Mouse (Mus musculus) lung, embryonic 14.5 days (tissue): ENCODE data around the gene Cutc. TPM values are rescaled to one million over a fixed set of nuclear protein-coding genes. Genes with fewer than 3 reads are reported as not detected.

Experiments used
- ATAC-seq: fragments of 200-750 bp; cut with Nextera tagmentation; 2 replicates; pipeline ENCODE4 v1.8.0; 2017; ENCODE audit warnings: mild to moderate bottlenecking, moderate TSS enrichment, moderate library complexity; ENCODE audit not compliant: insufficient read depth
- DNase-seq: peaks from one replicate; pipeline ENCODE4 v3.0.0-alpha.2; 2015
- H3K27ac ChIP-seq: fragments of 300-500 bp; sonication (generic); 2 replicates; pipeline ENCODE4 v1.5.1; 2014; ENCODE audit warnings: low read depth, mild to moderate bottlenecking, moderate library complexity
- H3K27me3 ChIP-seq: fragments of 300-500 bp; sonication (generic); 2 replicates; pipeline ENCODE4 v1.6.1; 2014; ENCODE audit warnings: low read length, control low read depth; ENCODE audit not compliant: insufficient read depth
- H3K36me3 ChIP-seq: fragments of 300-500 bp; sonication (generic); 2 replicates; pipeline ENCODE4 v1.6.1; 2014; ENCODE audit warnings: control low read depth; ENCODE audit not compliant: insufficient read depth
- H3K4me1 ChIP-seq: fragments of 300-500 bp; sonication (generic); 2 replicates; pipeline ENCODE4 v1.6.1; 2014; ENCODE audit warnings: antibody characterized with exemption, control low read depth; ENCODE audit not compliant: insufficient read depth
- H3K4me2 ChIP-seq: fragments of 300-500 bp; sonication (generic); 2 replicates; pipeline ENCODE4 v1.6.1; 2014; ENCODE audit warnings: mild to moderate bottlenecking
- H3K4me3 ChIP-seq: fragments of 300-500 bp; sonication (generic); 2 replicates; pipeline ENCODE4 v1.5.1; 2014; ENCODE audit warnings: low read depth, low read length
- H3K9ac ChIP-seq: fragments of 300-500 bp; sonication (generic); 2 replicates; pipeline ENCODE4 v1.6.1; 2014
- H3K9me3 ChIP-seq: fragments of 300-500 bp; sonication (generic); 2 replicates; pipeline ENCODE4 v1.6.1; 2016; ENCODE audit warnings: low read depth, low read length, control low read depth
- CTCF ChIP-seq: IDR thresholded peaks from 2 replicates; pipeline ENCODE4 v1.5.1; 2016; ENCODE audit warnings: antibody characterized with exemption, low read depth
- WGBS: fragments of 180-500 bp; shearing (Covaris S2); extraction: QIAGEN DNeasy Blood & Tissue Kit; methylation state at CpG from one replicate; pipeline ENCODE4 v1.1.7; 2014; 5-methylcytosine and 5-hydroxymethylcytosine counted together
- polyA plus RNA-seq: library from polyadenylated mRNA; unstranded; fragments of >200 nt; fragmentation: Nextera tagmentation; extraction: Ambion mirVana; gene quantifications from 2 replicates; pipeline ENCODE4 v1.2.1, GENCODE M21; 2014

Cutc gene
- polyA plus RNA-seq, 1 experiment from 2014 or later = 11.6 TPM

- Histone ChIP-seq H3K27ac (no peak overlapping the region), H3K4me2 (no peak overlapping the region), H3K4me1 (no peaks in the 10 kb centered on the region), H3K4me3 (no peak overlapping the region), H3K9ac (no peak overlapping the region), H3K27me3 (no peaks in the 10 kb centered on the region), H3K9me3 (no peaks in the 10 kb centered on the region), H3K36me3 (no peaks in the 10 kb centered on the region)
- 40% methylated on average over 9 of the region's 9 CpGs for WGBS
- DNase-seq (no peak), ATAC-seq (no peak)
- no peak for TF ChIP-seq CTCF
Observed at GRCm38 (mm10) chr19:43767549-43768322, 14.9 kb downstream of the Cutc start.

DNA sequence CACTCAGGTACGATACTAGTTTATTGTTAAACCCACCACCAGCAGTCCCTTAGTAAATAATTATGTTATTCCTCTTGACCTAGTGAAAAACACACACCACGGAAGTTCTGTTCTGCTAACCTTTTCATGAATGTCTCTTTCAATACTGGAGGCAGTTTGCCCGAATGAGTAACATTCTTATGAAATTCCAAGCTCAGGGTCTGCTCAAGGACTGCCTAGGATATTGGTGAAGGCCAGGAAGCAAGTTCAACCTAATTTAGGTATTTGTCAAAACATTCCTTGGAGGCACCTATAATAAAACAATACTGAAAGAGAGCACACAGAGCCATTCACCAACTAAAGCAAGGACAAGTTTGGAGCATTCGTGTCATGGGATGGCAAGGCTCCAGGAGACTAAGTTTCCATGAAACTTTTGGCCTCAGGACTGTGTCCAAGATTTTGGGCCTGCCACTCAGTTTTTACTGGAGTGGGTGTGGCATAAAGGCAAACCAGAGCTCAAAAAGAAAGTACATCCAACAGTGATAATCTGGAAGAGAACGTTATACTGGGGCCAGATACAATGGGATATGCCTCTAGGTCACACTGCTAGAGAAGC lies 16.7 kb downstream of the Cutc start:
- no peaks in the 10 kb centered on the region for H3K36me3 ChIP-seq
- H3K9ac ChIP-seq = no peak overlapping the region
- H3K27me3 ChIP-seq = no peaks in the 10 kb centered on the region
- H3K4me2 ChIP-seq = no peak overlapping the region
- no peak for TF ChIP-seq CTCF
- H3K4me1 ChIP-seq = no peaks in the 10 kb centered on the region
- no peak overlapping the region for H3K27ac ChIP-seq
- DNase-seq (no peak), ATAC-seq (no peak)
- H3K9me3 ChIP-seq = no peaks in the 10 kb centered on the region
- no peak overlapping the region for H3K4me3 ChIP-seq
- 72% methylated on average over 5 of the region's 5 CpGs for WGBS

DNA sequence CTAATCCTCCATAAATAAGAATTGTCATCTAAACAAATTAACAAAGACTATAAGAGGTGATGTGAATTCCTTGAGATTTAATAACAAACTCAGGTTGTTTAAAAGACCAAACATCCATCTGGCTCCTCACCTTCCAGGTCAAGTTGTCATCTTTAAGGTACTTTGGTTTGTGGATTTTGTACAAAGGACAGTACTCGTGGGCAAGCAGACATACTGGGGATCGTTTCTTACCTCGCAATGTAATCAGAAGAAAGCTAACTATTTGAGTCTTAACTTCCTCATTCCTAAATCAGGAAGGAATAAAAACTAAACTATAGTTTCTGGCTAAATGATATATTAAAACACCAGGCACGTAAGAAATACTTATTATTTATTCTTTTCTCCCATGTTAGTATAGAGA lies 17.8 kb downstream of the Cutc start:
- ATAC-seq (no peak), DNase-seq (no peak)
- Histone ChIP-seq H3K4me3 (no peak overlapping the region), H3K4me2 (no peak overlapping the region), H3K9me3 (no peaks in the 10 kb centered on the region), H3K36me3 (no peaks in the 10 kb centered on the region), H3K27ac (no peak overlapping the region), H3K4me1 (no peaks in the 10 kb centered on the region), H3K9ac (no peak overlapping the region), H3K27me3 (no peaks in the 10 kb centered on the region)
- no peak for TF ChIP-seq CTCF
- 75% methylated on average over 4 of the region's 4 CpGs for WGBS

DNA sequence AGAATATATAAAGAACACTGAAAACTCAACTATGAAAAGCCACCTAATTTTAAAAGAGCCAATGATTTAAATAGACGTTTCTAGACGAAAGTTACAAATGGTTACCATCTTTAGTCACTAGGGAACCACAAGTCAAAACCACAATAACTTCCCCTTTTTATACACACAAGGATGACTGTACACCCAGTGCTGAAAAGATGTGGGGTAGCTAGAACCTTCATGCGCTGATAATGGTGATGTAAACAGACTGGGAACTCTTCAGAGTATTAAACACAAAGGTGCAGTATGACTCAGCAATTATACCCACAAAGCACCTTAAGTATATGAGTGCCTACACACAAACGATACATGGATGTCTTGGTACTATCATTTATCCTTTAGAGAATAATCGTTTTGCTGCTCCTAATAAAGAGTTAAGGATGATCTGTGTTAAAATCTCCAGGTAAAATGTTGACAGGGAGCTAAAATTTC lies 18.7 kb downstream of the Cutc start:
- Histone ChIP-seq H3K4me1 (no peaks in the 10 kb centered on the region), H3K27ac (no peak overlapping the region), H3K4me3 (no peak overlapping the region), H3K36me3 (no peaks in the 10 kb centered on the region), H3K27me3 (no peaks in the 10 kb centered on the region), H3K9me3 (no peaks in the 10 kb centered on the region), H3K9ac (no peak overlapping the region), H3K4me2 (no peak overlapping the region)
- 77% methylated on average over 5 of the region's 5 CpGs for WGBS
- DNase-seq (no peak), ATAC-seq (no peak)
- no peak for TF ChIP-seq CTCF

- TF ChIP-seq CTCF = no peak
- no peak overlapping the region for H3K9ac ChIP-seq
- H3K4me3 ChIP-seq = no peak overlapping the region
- no peaks in the 10 kb centered on the region for H3K27me3 ChIP-seq
- no peaks in the 10 kb centered on the region for H3K36me3 ChIP-seq
- no peaks in the 10 kb centered on the region for H3K9me3 ChIP-seq
- 65% methylated on average over 6 of the region's 6 CpGs for WGBS
- H3K4me2 ChIP-seq = no peak overlapping the region
- no peak overlapping the region for H3K27ac ChIP-seq
- H3K4me1 ChIP-seq = no peaks in the 10 kb centered on the region
- DNase-seq = no peak
- ATAC-seq = no peak
Observed at GRCm38 (mm10) chr19:43772311-43772710, 19.5 kb downstream of the Cutc start.

DNA sequence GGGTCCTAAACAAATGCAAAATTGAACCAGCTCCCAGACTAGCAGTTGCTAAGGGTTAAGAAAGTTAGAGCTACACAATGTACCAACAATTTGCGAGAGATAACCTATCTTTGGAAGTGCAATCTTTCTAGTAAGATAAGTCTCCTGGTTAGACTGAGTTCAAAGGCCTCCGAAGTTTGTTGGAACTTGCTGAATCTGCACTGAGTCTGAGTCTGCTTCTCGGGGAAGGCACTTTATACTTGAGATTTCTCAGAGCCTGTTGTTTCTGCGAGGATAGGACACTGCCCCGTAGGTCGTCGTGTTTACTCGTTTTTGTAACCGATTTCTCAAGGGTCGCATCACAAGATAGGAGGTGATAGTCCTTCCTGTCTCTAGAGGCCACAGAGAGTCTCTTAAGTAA lies 22.6 kb downstream of the Cutc start:
- no peaks in the 10 kb centered on the region for H3K9me3 ChIP-seq
- no peak overlapping the region for H3K4me3 ChIP-seq
- no peak for DNase-seq
- no peak for ATAC-seq
- no peak for TF ChIP-seq CTCF
- H3K36me3 ChIP-seq = no peaks in the 10 kb centered on the region
- H3K4me1 ChIP-seq = no peaks in the 10 kb centered on the region
- H3K9ac ChIP-seq = no peak overlapping the region
- WGBS = 38% methylated on average over 10 of the region's 10 CpGs
- no peak overlapping the region for H3K4me2 ChIP-seq
- no peaks in the 10 kb centered on the region for H3K27me3 ChIP-seq
- H3K27ac ChIP-seq = no peak overlapping the region

DNA sequence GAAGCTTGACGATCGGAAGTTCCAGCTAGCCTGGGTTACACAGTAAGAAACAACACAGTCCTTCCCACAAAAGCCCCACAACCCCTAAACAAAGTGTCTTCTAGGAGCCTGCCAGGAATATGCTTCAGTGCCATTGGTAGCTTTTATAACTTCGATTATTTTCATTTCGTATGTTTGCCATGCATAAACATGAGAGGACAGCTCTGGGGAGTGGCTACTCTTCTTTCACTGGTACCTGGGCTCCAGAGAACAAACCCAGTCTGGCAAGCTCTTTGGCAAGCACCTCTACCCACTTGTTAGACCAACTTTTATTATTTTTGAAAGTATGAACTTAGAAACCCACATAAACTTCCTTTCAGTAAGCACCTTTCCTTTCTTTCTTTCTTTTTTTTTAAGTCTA lies 23.8 kb downstream of the Cutc start:
- H3K27ac ChIP-seq = no peak overlapping the region
- no peaks in the 10 kb centered on the region for H3K36me3 ChIP-seq
- no peak overlapping the region for H3K9ac ChIP-seq
- ATAC-seq (no peak), DNase-seq (no peak)
- H3K4me1 ChIP-seq = no peaks in the 10 kb centered on the region
- no peak overlapping the region for H3K4me3 ChIP-seq
- no peaks in the 10 kb centered on the region for H3K27me3 ChIP-seq
- WGBS = 69% methylated on average over 4 of the region's 4 CpGs
- H3K4me2 ChIP-seq = no peak overlapping the region
- no peak for TF ChIP-seq CTCF
- H3K9me3 ChIP-seq = no peaks in the 10 kb centered on the region
